Mouse (Mus musculus): ENCODE measurements around the gene Chsy1.

- TF ChIP-seq CTCF (IDR thresholded peaks at IDR 0.05; ENCODE audit: low read depth) (no peak), EP300 (optimal IDR thresholded peaks at IDR 0.05) (no peak)
Measured at GRCm38 (mm10) chr7:66131776-66132421, 22.6 kb downstream of the Chsy1 start.

Measured in stomach, postnatal 0 days (tissue).